Mouse (Mus musculus) telencephalon, adult 2 months (tissue): Measurements from ENCODE around the gene Atxn7l3.

Experiments used
- DNase-seq: peaks from one replicate; pipeline ENCODE4 v3.0.0-alpha.2; 2011; ENCODE audit warnings: low read depth, low spot score

Gene Atxn7l3

GRCm38 (mm10) chr11:102265816-102266215 is 30.6 kb downstream of the Atxn7l3 start:
- no peak for DNase-seq

- no peak for DNase-seq
These were observed 33.2 kb downstream of the Atxn7l3 start for GRCm38 (mm10) chr11:102263211-102263610.

GRCm38 (mm10) chr11:102258521-102258920 is 37.9 kb downstream of the Atxn7l3 start:
- no peak for DNase-seq

- DNase-seq = no peak
These were observed 38.3 kb downstream of the Atxn7l3 start for GRCm38 (mm10) chr11:102258095-102258494.

GRCm38 (mm10) chr11:102257514-102257913 is 38.9 kb downstream of the Atxn7l3 start:
- no peak for DNase-seq

GRCm38 (mm10) chr11:102249351-102250090 is 46.9 kb downstream of the Atxn7l3 start:
- DNase-seq = no peak

GRCm38 (mm10) chr11:102248630-102249230 is 47.7 kb downstream of the Atxn7l3 start, which contains the start of gene BC030867:
TSS of gene BC030867 (plus strand) at chr11:102248882.
- DNase-seq = peak; percentile 84

- DNase-seq = no peak
These were observed 49.6 kb downstream of the Atxn7l3 start for GRCm38 (mm10) chr11:102246871-102247270.

GRCm38 (mm10) chr11:102246273-102246635 is 50.2 kb downstream of the Atxn7l3 start:
- no peak for DNase-seq

- no peak for DNase-seq
These were observed 50.7 kb downstream of the Atxn7l3 start for GRCm38 (mm10) chr11:102245581-102246272.

- peak; percentile 88 for DNase-seq
These were observed 51.4 kb downstream of the Atxn7l3 start for GRCm38 (mm10) chr11:102244926-102245449.

- no peak for DNase-seq
These were observed 54.6 kb downstream of the Atxn7l3 start for GRCm38 (mm10) chr11:102241874-102242273.

GRCm38 (mm10) chr11:102241246-102241645 is 55.2 kb downstream of the Atxn7l3 start:
- no peak for DNase-seq

GRCm38 (mm10) chr11:102240636-102241035 is 55.8 kb downstream of the Atxn7l3 start:
- no peak for DNase-seq
